Mouse (Mus musculus): ENCODE data around the gene Trim71. TPM values are rescaled to one million over a fixed set of nuclear protein-coding genes. Genes with fewer than 3 reads are reported as not detected.
A peak's percentile ranks its signal among the peaks of the same experiment; 100 is the strongest.

Gene Trim71
- polyA plus RNA-seq, 1 experiment from 2014 or later = 2.2 TPM

GRCm38 (mm10) chr9:114534747-114535517 is 29.2 kb downstream of the Trim71 start:
- DNase-seq (ENCODE audit: low spot score, missing footprints) = no peak
- H3K9me3 ChIP-seq (ENCODE audit: control insufficient read depth, low read length) = no peaks in the 10 kb centered on the region
- H3K4me2 ChIP-seq = no peak overlapping the region
- WGBS = 79% methylated on average over 9 of the region's 9 CpGs
- peak overlapping the region; percentile 4; the same call in 1 of the 2 replicates for H3K9ac ChIP-seq (ENCODE audit: low read length)
- no peak overlapping the region for H3K27ac ChIP-seq (ENCODE audit: low read depth, low read length)
- no peak overlapping the region for H3K4me3 ChIP-seq (ENCODE audit: low read depth, low read length)
- H3K4me1 ChIP-seq (ENCODE audit: control insufficient read depth, insufficient read depth, low read length) = peaks cover 28% of the 10 kb centered on the region
- no peaks in the 10 kb centered on the region for H3K36me3 ChIP-seq (ENCODE audit: control insufficient read depth, insufficient read depth, low read length)
- no peak for ATAC-seq (ENCODE audit: low FRiP score)
- H3K27me3 ChIP-seq (ENCODE audit: control insufficient read depth, insufficient read depth, low read length) = no peaks in the 10 kb centered on the region

GRCm38 (mm10) chr9:114533848-114534247 is 30.3 kb downstream of the Trim71 start:
- Histone ChIP-seq H3K4me3 (ENCODE audit: low read depth, low read length) (no peak overlapping the region), H3K27ac (ENCODE audit: low read depth, low read length) (no peak overlapping the region), H3K36me3 (ENCODE audit: control insufficient read depth, insufficient read depth, low read length) (no peaks in the 10 kb centered on the region), H3K9ac (ENCODE audit: low read length) (no peak overlapping the region), H3K9me3 (ENCODE audit: control insufficient read depth, low read length) (no peaks in the 10 kb centered on the region), H3K4me2 (no peak overlapping the region), H3K27me3 (ENCODE audit: control insufficient read depth, insufficient read depth, low read length) (no peaks in the 10 kb centered on the region), H3K4me1 (ENCODE audit: control insufficient read depth, insufficient read depth, low read length) (peaks cover 28% of the 10 kb centered on the region)
- 71% methylated on average over 4 of the region's 4 CpGs for WGBS
- no peak for DNase-seq (ENCODE audit: low spot score, missing footprints)
- no peak for ATAC-seq (ENCODE audit: low FRiP score)

GRCm38 (mm10) chr9:114531276-114531675 is 32.9 kb downstream of the Trim71 start:
- 39% methylated on average over 11 of the region's 11 CpGs for WGBS
- H3K27ac ChIP-seq (ENCODE audit: low read depth, low read length) = no peak overlapping the region

GRCm38 (mm10) chr9:114528680-114529048 is 35.5 kb downstream of the Trim71 start:
- WGBS = 46% methylated on average over 9 of the region's 9 CpGs
- no peak overlapping the region for H3K4me2 ChIP-seq
- ATAC-seq (ENCODE audit: low FRiP score) (no peak), DNase-seq (ENCODE audit: low spot score, missing footprints) (no peak)
- no peak overlapping the region for H3K9ac ChIP-seq (ENCODE audit: low read length)
- H3K36me3 ChIP-seq (ENCODE audit: control insufficient read depth, insufficient read depth, low read length) = peaks cover 2% of the 10 kb centered on the region; the same call in 1 of the 2 replicates
- no peak overlapping the region for H3K27ac ChIP-seq (ENCODE audit: low read depth, low read length)
- peaks cover 36% of the 10 kb centered on the region for H3K4me1 ChIP-seq (ENCODE audit: control insufficient read depth, insufficient read depth, low read length)
- H3K9me3 ChIP-seq (ENCODE audit: control insufficient read depth, low read length) = no peaks in the 10 kb centered on the region
- no peaks in the 10 kb centered on the region for H3K27me3 ChIP-seq (ENCODE audit: control insufficient read depth, insufficient read depth, low read length)
- H3K4me3 ChIP-seq (ENCODE audit: low read depth, low read length) = no peak overlapping the region

More at GRCm38 (mm10) chr9:114531276-114531675, 32.9 kb downstream of the Trim71 start:
- no peaks in the 10 kb centered on the region for H3K36me3 ChIP-seq (ENCODE audit: control insufficient read depth, insufficient read depth, low read length)
- no peak overlapping the region for H3K4me2 ChIP-seq
- H3K27me3 ChIP-seq (ENCODE audit: control insufficient read depth, insufficient read depth, low read length) = no peaks in the 10 kb centered on the region
- no peak for DNase-seq (ENCODE audit: low spot score, missing footprints)
- H3K9ac ChIP-seq (ENCODE audit: low read length) = no peak overlapping the region
- no peak overlapping the region for H3K4me3 ChIP-seq (ENCODE audit: low read depth, low read length)
- ATAC-seq (ENCODE audit: low FRiP score) = no peak
- peaks cover 28% of the 10 kb centered on the region for H3K4me1 ChIP-seq (ENCODE audit: control insufficient read depth, insufficient read depth, low read length)
- H3K9me3 ChIP-seq (ENCODE audit: control insufficient read depth, low read length) = no peaks in the 10 kb centered on the region

- no peak overlapping the region for H3K9ac ChIP-seq (ENCODE audit: low read length)
- WGBS = 5% methylated on average over 17 of the region's 17 CpGs
- no peak overlapping the region for H3K4me3 ChIP-seq (ENCODE audit: low read depth, low read length)
- H3K27ac ChIP-seq (ENCODE audit: low read depth, low read length) = no peak overlapping the region
- peak; percentile 68 for ATAC-seq (ENCODE audit: low FRiP score)
- no peaks in the 10 kb centered on the region for H3K27me3 ChIP-seq (ENCODE audit: control insufficient read depth, insufficient read depth, low read length)
- peaks cover 2% of the 10 kb centered on the region; the same call in 1 of the 2 replicates for H3K36me3 ChIP-seq (ENCODE audit: control insufficient read depth, insufficient read depth, low read length)
- peak; percentile 93 for DNase-seq (ENCODE audit: low spot score, missing footprints)
- no peaks in the 10 kb centered on the region for H3K9me3 ChIP-seq (ENCODE audit: control insufficient read depth, low read length)
- peak overlapping the region; percentile 28; the same call in 1 of the 2 replicates for H3K4me2 ChIP-seq
- peaks cover 36% of the 10 kb centered on the region for H3K4me1 ChIP-seq (ENCODE audit: control insufficient read depth, insufficient read depth, low read length)
Observed at GRCm38 (mm10) chr9:114527992-114528679, 36.0 kb downstream of the Trim71 start.

- H3K4me1 ChIP-seq (ENCODE audit: control insufficient read depth, insufficient read depth, low read length) = peaks cover 36% of the 10 kb centered on the region
- H3K4me2 ChIP-seq = peak overlapping the region; percentile 35
- H3K27ac ChIP-seq (ENCODE audit: low read depth, low read length) = peak overlapping the region; percentile 74
- WGBS = under 1% methylated on average over 16 of the region's 16 CpGs
- H3K27me3 ChIP-seq (ENCODE audit: control insufficient read depth, insufficient read depth, low read length) = no peaks in the 10 kb centered on the region
- DNase-seq (ENCODE audit: low spot score, missing footprints) (peak; percentile 98), ATAC-seq (ENCODE audit: low FRiP score) (peak; percentile 63)
- H3K9ac ChIP-seq (ENCODE audit: low read length) = 0 out of 2 replicates have a peak overlapping the region, but pooled peaks have one; percentile 24
- H3K36me3 ChIP-seq (ENCODE audit: control insufficient read depth, insufficient read depth, low read length) = peaks cover 2% of the 10 kb centered on the region; the same call in 1 of the 2 replicates
- 0 out of 2 replicates have a peak overlapping the region, but pooled peaks have one; percentile 4 for H3K4me3 ChIP-seq (ENCODE audit: low read depth, low read length)
- no peaks in the 10 kb centered on the region for H3K9me3 ChIP-seq (ENCODE audit: control insufficient read depth, low read length)
Observed at GRCm38 (mm10) chr9:114527085-114527484, 37.1 kb downstream of the Trim71 start.

- H3K9me3 ChIP-seq (ENCODE audit: control insufficient read depth, low read length) = no peaks in the 10 kb centered on the region
- peak overlapping the region; percentile 35 for H3K4me2 ChIP-seq
- H3K27ac ChIP-seq (ENCODE audit: low read depth, low read length) = peak overlapping the region; percentile 74
- DNase-seq (ENCODE audit: low spot score, missing footprints) = no peak
- H3K4me1 ChIP-seq (ENCODE audit: control insufficient read depth, insufficient read depth, low read length) = peaks cover 34% of the 10 kb centered on the region
- peaks cover 2% of the 10 kb centered on the region; the same call in 1 of the 2 replicates for H3K36me3 ChIP-seq (ENCODE audit: control insufficient read depth, insufficient read depth, low read length)
- H3K4me3 ChIP-seq (ENCODE audit: low read depth, low read length) = 0 out of 2 replicates have a peak overlapping the region, but pooled peaks have one; percentile 4
- H3K9ac ChIP-seq (ENCODE audit: low read length) = 0 out of 2 replicates have a peak overlapping the region, but pooled peaks have one; percentile 24
- peak; percentile 15; the same call in 1 of the 2 replicates for ATAC-seq (ENCODE audit: low FRiP score)
- H3K27me3 ChIP-seq (ENCODE audit: control insufficient read depth, insufficient read depth, low read length) = no peaks in the 10 kb centered on the region
- WGBS = under 1% methylated on average over 6 of the region's 8 CpGs
Observed at GRCm38 (mm10) chr9:114526581-114526980, 37.6 kb downstream of the Trim71 start.

GRCm38 (mm10) chr9:114525891-114526290 is 38.3 kb downstream of the Trim71 start:
- H3K4me1 ChIP-seq (ENCODE audit: control insufficient read depth, insufficient read depth, low read length) = peaks cover 31% of the 10 kb centered on the region
- ATAC-seq (ENCODE audit: low FRiP score) (no peak), DNase-seq (ENCODE audit: low spot score, missing footprints) (no peak)
- no peak overlapping the region for H3K9ac ChIP-seq (ENCODE audit: low read length)
- H3K27ac ChIP-seq (ENCODE audit: low read depth, low read length) = 0 out of 2 replicates have a peak overlapping the region, but pooled peaks have one; percentile 26
- H3K36me3 ChIP-seq (ENCODE audit: control insufficient read depth, insufficient read depth, low read length) = peaks cover 2% of the 10 kb centered on the region; the same call in 1 of the 2 replicates
- peak overlapping the region; percentile 35; the same call in 1 of the 2 replicates for H3K4me2 ChIP-seq
- 8% methylated on average over 8 of the region's 8 CpGs for WGBS
- no peaks in the 10 kb centered on the region for H3K9me3 ChIP-seq (ENCODE audit: control insufficient read depth, low read length)
- no peaks in the 10 kb centered on the region for H3K27me3 ChIP-seq (ENCODE audit: control insufficient read depth, insufficient read depth, low read length)
- no peak overlapping the region for H3K4me3 ChIP-seq (ENCODE audit: low read depth, low read length)
